Mouse (Mus musculus): Measurements from ENCODE around the gene Slc9a3.

Slc9a3 gene

GRCm38 (mm10) chr13:74145983-74146622 lies 24.8 kb downstream of the Slc9a3 start:
- no peak for DNase-seq (ENCODE audit: low spot score)

GRCm38 (mm10) chr13:74147327-74147726 lies 26.1 kb downstream of the Slc9a3 start:
- DNase-seq (ENCODE audit: low spot score) = no peak

GRCm38 (mm10) chr13:74166348-74167056 lies 45.2 kb downstream of the Slc9a3 start:
- no peak for DNase-seq (ENCODE audit: low spot score)

- no peak for DNase-seq (ENCODE audit: low spot score)
Observed at GRCm38 (mm10) chr13:74167057-74167413, 45.8 kb downstream of the Slc9a3 start.

GRCm38 (mm10) chr13:74167492-74167891 lies 46.2 kb downstream of the Slc9a3 start:
- no peak for DNase-seq (ENCODE audit: low spot score)

GRCm38 (mm10) chr13:74169446-74170164 lies 48.3 kb downstream of the Slc9a3 start:
- DNase-seq (ENCODE audit: low spot score) = no peak

- no peak for DNase-seq (ENCODE audit: low spot score)
Observed at GRCm38 (mm10) chr13:74172036-74172435, 50.8 kb downstream of the Slc9a3 start.

- no peak for DNase-seq (ENCODE audit: low spot score)
Observed at GRCm38 (mm10) chr13:74183011-74183695, 61.9 kb downstream of the Slc9a3 start.

- no peak for DNase-seq (ENCODE audit: low spot score)
Observed at GRCm38 (mm10) chr13:74192613-74193012, 71.4 kb downstream of the Slc9a3 start.

GRCm38 (mm10) chr13:74196451-74196850 lies 75.2 kb downstream of the Slc9a3 start:
- DNase-seq (ENCODE audit: low spot score) = no peak

GRCm38 (mm10) chr13:74208317-74208985 lies 87.2 kb downstream of the Slc9a3 start, which contains the start of gene Exoc3:
TSS of gene Exoc3 (minus strand) at chr13:74208732.
- DNase-seq (ENCODE audit: low spot score) = peak; percentile 73

GRCm38 (mm10) chr13:74208986-74209345 lies 87.7 kb downstream of the Slc9a3 start:
- DNase-seq (ENCODE audit: low spot score) = no peak

GRCm38 (mm10) chr13:74218441-74218840 lies 97.2 kb downstream of the Slc9a3 start:
- no peak for DNase-seq (ENCODE audit: low spot score)

All from ovary, postnatal 10 days (tissue).